Mouse (Mus musculus) olfactory bulb, adult 2 months (tissue): Measurements from ENCODE around the gene Krtap11-1. TPM values are rescaled to one million over a fixed set of nuclear protein-coding genes. Genes with fewer than 3 reads are reported as not detected.

Source experiments
- H3K27ac ChIP-seq: fragments of 200-500 bp; 2 replicates; pipeline ENCODE4 v1.5.1; 2012; ENCODE audit warnings: low read depth, low read length; ENCODE audit not compliant: insufficient read depth
- H3K4me1 ChIP-seq: fragments of 200-500 bp; 2 replicates; pipeline ENCODE4 v1.6.1; 2012; ENCODE audit warnings: low read length; ENCODE audit not compliant: control insufficient read depth, insufficient read depth
- H3K4me3 ChIP-seq: fragments of 200-500 bp; 2 replicates; pipeline ENCODE4 v1.5.1; 2012; ENCODE audit warnings: mild to moderate bottlenecking, low read depth, low read length, moderate library complexity; ENCODE audit not compliant: insufficient read depth
- CTCF ChIP-seq: fragments of 200-500 bp; IDR thresholded peaks from 2 replicates; pipeline ENCODE4 v1.5.1; 2012; ENCODE audit warnings: low read depth, mild to moderate bottlenecking, low read length, moderate library complexity; ENCODE audit not compliant: insufficient read depth
- POLR2A ChIP-seq: fragments of 200-500 bp; IDR thresholded peaks from 2 replicates; pipeline ENCODE4 v1.6.1; 2012; ENCODE audit warnings: mild to moderate bottlenecking, low read depth, low read length, moderate library complexity; ENCODE audit not compliant: insufficient read depth
- WGBS: fragments of 180-500 bp; shearing (Covaris S2); methylation state at CpG from one replicate; pipeline ENCODE4 v1.1.7; 2018; 5-methylcytosine and 5-hydroxymethylcytosine counted together
- polyA plus RNA-seq: library from polyadenylated mRNA; stranded (reverse); fragments of >200 nt; gene quantifications from 2 replicates; pipeline ENCODE4 v1.2.4, GENCODE M21; 2012; ENCODE audit warnings: low replicate concordance; ENCODE audit not compliant: missing spikeins, insufficient read depth, insufficient read length

The Krtap11-1 gene
- polyA plus RNA-seq, 1 experiment = not detected

DNA sequence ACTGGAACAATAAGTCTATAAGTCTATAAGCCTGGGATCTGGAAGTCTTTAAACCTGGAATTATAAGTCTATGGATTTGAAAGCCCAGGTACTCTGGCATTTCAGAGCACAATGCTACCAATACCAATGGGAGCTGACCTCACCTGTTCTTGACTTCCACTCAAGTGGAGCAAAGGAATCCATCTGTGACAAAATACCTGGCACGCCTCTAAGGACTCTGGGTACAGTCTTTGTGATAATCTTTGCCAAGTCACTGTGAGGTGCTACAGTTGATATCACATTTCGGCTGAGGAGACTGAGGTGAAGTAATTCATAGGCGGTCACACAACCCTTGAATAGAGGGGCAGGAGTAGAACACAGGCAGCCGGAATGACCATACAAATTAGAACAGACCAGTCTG is 50.0 kb downstream of the Krtap11-1 start:
- TF ChIP-seq POLR2A (no peak), CTCF (no peak)
- no peaks in the 10 kb centered on the region; the same call in 1 of the 2 replicates for H3K4me1 ChIP-seq
- H3K27ac ChIP-seq = no peak overlapping the region
- WGBS = 85% methylated on average over 4 of the region's 4 CpGs
- H3K4me3 ChIP-seq = no peak overlapping the region

DNA sequence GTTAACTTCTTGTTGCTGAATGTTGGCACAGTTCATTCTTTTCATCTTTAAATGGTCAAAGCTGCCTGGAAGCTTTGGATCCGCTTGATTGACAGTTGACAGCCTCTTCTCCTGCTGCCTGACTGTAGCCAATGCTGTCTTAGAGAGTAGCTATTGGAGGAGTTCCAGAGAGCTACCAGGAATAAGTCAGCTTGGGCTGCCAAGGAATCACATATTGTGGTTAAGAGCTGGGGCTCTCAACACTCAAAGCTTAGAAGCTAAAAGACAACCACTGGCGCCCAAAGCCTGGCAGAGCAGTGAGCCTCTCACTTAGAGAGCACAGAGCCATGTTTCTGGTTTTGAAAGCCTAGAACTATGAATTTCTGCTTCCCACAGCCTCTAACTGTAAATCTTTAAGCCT is 50.4 kb downstream of the Krtap11-1 start:
- H3K27ac ChIP-seq = no peak overlapping the region
- TF ChIP-seq POLR2A (no peak), CTCF (no peak)
- no peak overlapping the region for H3K4me3 ChIP-seq
- WGBS = 80% methylated on average over 2 of the region's 2 CpGs
- no peaks in the 10 kb centered on the region; the same call in 1 of the 2 replicates for H3K4me1 ChIP-seq

Other genes starting within 250 kb of the Krtap11-1 start
- gene Krtap21-1, start 167.3 kb downstream of the Krtap11-1 start, polyA plus RNA-seq = not detected in 2 replicates
- not detected in 2 replicates for gene Krtap6-2, start 151.1 kb downstream of the Krtap11-1 start, polyA plus RNA-seq
- gene Krtap8-1, start 83.2 kb downstream of the Krtap11-1 start, polyA plus RNA-seq = not detected in 2 replicates
- not detected in 2 replicates for gene Krtap7-1, start 62.9 kb downstream of the Krtap11-1 start, polyA plus RNA-seq